Mouse (Mus musculus): ENCODE data around the gene Pprc1. TPM values are rescaled to one million over a fixed set of nuclear protein-coding genes. Genes with fewer than 3 reads are reported as not detected.

The Pprc1 gene
- polyA plus RNA-seq, 1 experiment from 2014 or later = 49.4 TPM

- Histone ChIP-seq H3K27ac (ENCODE audit: low read length) (no peak overlapping the region), H3K9me3 (ENCODE audit: control insufficient read depth, low read depth, low read length) (no peaks in the 10 kb centered on the region), H3K4me3 (ENCODE audit: low read depth, low read length) (no peak overlapping the region), H3K9ac (replicated peaks; ENCODE audit: low read depth, low read length) (no peak overlapping the region), H3K4me2 (replicated peaks; ENCODE audit: low read depth, low read length) (no peak overlapping the region), H3K4me1 (ENCODE audit: control insufficient read depth, insufficient read depth, low read length) (no peaks in the 10 kb centered on the region), H3K27me3 (ENCODE audit: control insufficient read depth, insufficient read depth, low read length) (no peaks in the 10 kb centered on the region), H3K36me3 (ENCODE audit: control insufficient read depth, insufficient read depth, low read length) (no peaks in the 10 kb centered on the region)
- no peak for ATAC-seq (ENCODE audit: insufficient number of reproducible peaks, insufficient read depth, low FRiP score, low read depth)
- WGBS = 75% methylated on average over 6 of the region's 6 CpGs
Measured at GRCm38 (mm10) chr19:46103437-46104186, 58.9 kb downstream of the Pprc1 start.

GRCm38 (mm10) chr19:46104187-46104557 lies 59.5 kb downstream of the Pprc1 start:
- WGBS = 63% methylated on average over 2 of the region's 2 CpGs

GRCm38 (mm10) chr19:46110214-46110613 lies 65.5 kb downstream of the Pprc1 start:
- Histone ChIP-seq H3K9me3 (ENCODE audit: control insufficient read depth, low read depth, low read length) (no peaks in the 10 kb centered on the region), H3K36me3 (ENCODE audit: control insufficient read depth, insufficient read depth, low read length) (no peaks in the 10 kb centered on the region), H3K4me1 (ENCODE audit: control insufficient read depth, insufficient read depth, low read length) (no peaks in the 10 kb centered on the region), H3K9ac (replicated peaks; ENCODE audit: low read depth, low read length) (no peak overlapping the region), H3K4me3 (ENCODE audit: low read depth, low read length) (no peak overlapping the region), H3K27me3 (ENCODE audit: control insufficient read depth, insufficient read depth, low read length) (no peaks in the 10 kb centered on the region), H3K4me2 (replicated peaks; ENCODE audit: low read depth, low read length) (no peak overlapping the region), H3K27ac (ENCODE audit: low read length) (no peak overlapping the region)
- no peak for ATAC-seq (ENCODE audit: insufficient number of reproducible peaks, insufficient read depth, low FRiP score, low read depth)
- WGBS = 74% methylated on average over 2 of the region's 2 CpGs

More at GRCm38 (mm10) chr19:46104187-46104557, 59.5 kb downstream of the Pprc1 start:
- Histone ChIP-seq H3K4me2 (replicated peaks; ENCODE audit: low read depth, low read length) (no peak overlapping the region), H3K4me3 (ENCODE audit: low read depth, low read length) (no peak overlapping the region), H3K4me1 (ENCODE audit: control insufficient read depth, insufficient read depth, low read length) (no peaks in the 10 kb centered on the region), H3K27me3 (ENCODE audit: control insufficient read depth, insufficient read depth, low read length) (no peaks in the 10 kb centered on the region), H3K36me3 (ENCODE audit: control insufficient read depth, insufficient read depth, low read length) (no peaks in the 10 kb centered on the region), H3K9me3 (ENCODE audit: control insufficient read depth, low read depth, low read length) (no peaks in the 10 kb centered on the region), H3K9ac (replicated peaks; ENCODE audit: low read depth, low read length) (no peak overlapping the region), H3K27ac (ENCODE audit: low read length) (no peak overlapping the region)
- ATAC-seq (ENCODE audit: insufficient number of reproducible peaks, insufficient read depth, low FRiP score, low read depth) = no peak

GRCm38 (mm10) chr19:46110781-46111180 lies 66.1 kb downstream of the Pprc1 start:
- no peak overlapping the region for H3K4me2 ChIP-seq (replicated peaks; ENCODE audit: low read depth, low read length)
- H3K36me3 ChIP-seq (ENCODE audit: control insufficient read depth, insufficient read depth, low read length) = no peaks in the 10 kb centered on the region
- no peak for ATAC-seq (ENCODE audit: insufficient number of reproducible peaks, insufficient read depth, low FRiP score, low read depth)
- no peak overlapping the region for H3K4me3 ChIP-seq (ENCODE audit: low read depth, low read length)
- H3K27me3 ChIP-seq (ENCODE audit: control insufficient read depth, insufficient read depth, low read length) = no peaks in the 10 kb centered on the region
- 86% methylated on average over 5 of the region's 5 CpGs for WGBS
- no peak overlapping the region for H3K27ac ChIP-seq (ENCODE audit: low read length)
- no peaks in the 10 kb centered on the region for H3K9me3 ChIP-seq (ENCODE audit: control insufficient read depth, low read depth, low read length)
- H3K4me1 ChIP-seq (ENCODE audit: control insufficient read depth, insufficient read depth, low read length) = no peaks in the 10 kb centered on the region
- H3K9ac ChIP-seq (replicated peaks; ENCODE audit: low read depth, low read length) = no peak overlapping the region

- ATAC-seq (ENCODE audit: insufficient number of reproducible peaks, insufficient read depth, low FRiP score, low read depth) = no peak
- no peaks in the 10 kb centered on the region for H3K4me1 ChIP-seq (ENCODE audit: control insufficient read depth, insufficient read depth, low read length)
- H3K27ac ChIP-seq (ENCODE audit: low read length) = no peak overlapping the region
- no peaks in the 10 kb centered on the region for H3K27me3 ChIP-seq (ENCODE audit: control insufficient read depth, insufficient read depth, low read length)
- H3K4me2 ChIP-seq (replicated peaks; ENCODE audit: low read depth, low read length) = no peak overlapping the region
- no peak overlapping the region for H3K9ac ChIP-seq (replicated peaks; ENCODE audit: low read depth, low read length)
- no peaks in the 10 kb centered on the region for H3K9me3 ChIP-seq (ENCODE audit: control insufficient read depth, low read depth, low read length)
- no peaks in the 10 kb centered on the region for H3K36me3 ChIP-seq (ENCODE audit: control insufficient read depth, insufficient read depth, low read length)
- 53% methylated on average over 4 of the region's 4 CpGs for WGBS
- H3K4me3 ChIP-seq (ENCODE audit: low read depth, low read length) = no peak overlapping the region
Measured at GRCm38 (mm10) chr19:46114617-46115016, 69.9 kb downstream of the Pprc1 start.

GRCm38 (mm10) chr19:46119458-46119857 lies 74.8 kb downstream of the Pprc1 start:
- H3K4me3 ChIP-seq (ENCODE audit: low read depth, low read length) = no peak overlapping the region
- WGBS = 88% methylated on average over 3 of the region's 3 CpGs
- ATAC-seq (ENCODE audit: insufficient number of reproducible peaks, insufficient read depth, low FRiP score, low read depth) = no peak
- H3K36me3 ChIP-seq (ENCODE audit: control insufficient read depth, insufficient read depth, low read length) = no peaks in the 10 kb centered on the region
- no peak overlapping the region for H3K27ac ChIP-seq (ENCODE audit: low read length)
- H3K4me1 ChIP-seq (ENCODE audit: control insufficient read depth, insufficient read depth, low read length) = no peaks in the 10 kb centered on the region
- no peak overlapping the region for H3K4me2 ChIP-seq (replicated peaks; ENCODE audit: low read depth, low read length)
- H3K9ac ChIP-seq (replicated peaks; ENCODE audit: low read depth, low read length) = no peak overlapping the region
- no peaks in the 10 kb centered on the region for H3K9me3 ChIP-seq (ENCODE audit: control insufficient read depth, low read depth, low read length)
- no peaks in the 10 kb centered on the region for H3K27me3 ChIP-seq (ENCODE audit: control insufficient read depth, insufficient read depth, low read length)

GRCm38 (mm10) chr19:46120872-46121271 lies 76.2 kb downstream of the Pprc1 start:
- Histone ChIP-seq H3K4me2 (replicated peaks; ENCODE audit: low read depth, low read length) (no peak overlapping the region), H3K9me3 (ENCODE audit: control insufficient read depth, low read depth, low read length) (no peaks in the 10 kb centered on the region), H3K36me3 (ENCODE audit: control insufficient read depth, insufficient read depth, low read length) (no peaks in the 10 kb centered on the region), H3K27ac (ENCODE audit: low read length) (no peak overlapping the region), H3K27me3 (ENCODE audit: control insufficient read depth, insufficient read depth, low read length) (no peaks in the 10 kb centered on the region), H3K4me3 (ENCODE audit: low read depth, low read length) (no peak overlapping the region), H3K9ac (replicated peaks; ENCODE audit: low read depth, low read length) (no peak overlapping the region), H3K4me1 (ENCODE audit: control insufficient read depth, insufficient read depth, low read length) (no peaks in the 10 kb centered on the region)
- ATAC-seq (ENCODE audit: insufficient number of reproducible peaks, insufficient read depth, low FRiP score, low read depth) = no peak
- 71% methylated on average over 6 of the region's 6 CpGs for WGBS

Data from stomach, embryonic 14.5 days (tissue).